Mouse (Mus musculus) ES-Bruce4 (cell line): ENCODE data around the gene Def6.

ENCODE experiments used
- CTCF ChIP-seq: IDR thresholded peaks from one replicate; pipeline ENCODE4 v1.8.1; 2011; ENCODE audit warnings: low read depth, low read length
- EP300 ChIP-seq: IDR thresholded peaks from 2 replicates; pipeline ENCODE4 v1.6.1; 2011; ENCODE audit warnings: low read depth, low read length; ENCODE audit not compliant: insufficient read depth

DNA sequence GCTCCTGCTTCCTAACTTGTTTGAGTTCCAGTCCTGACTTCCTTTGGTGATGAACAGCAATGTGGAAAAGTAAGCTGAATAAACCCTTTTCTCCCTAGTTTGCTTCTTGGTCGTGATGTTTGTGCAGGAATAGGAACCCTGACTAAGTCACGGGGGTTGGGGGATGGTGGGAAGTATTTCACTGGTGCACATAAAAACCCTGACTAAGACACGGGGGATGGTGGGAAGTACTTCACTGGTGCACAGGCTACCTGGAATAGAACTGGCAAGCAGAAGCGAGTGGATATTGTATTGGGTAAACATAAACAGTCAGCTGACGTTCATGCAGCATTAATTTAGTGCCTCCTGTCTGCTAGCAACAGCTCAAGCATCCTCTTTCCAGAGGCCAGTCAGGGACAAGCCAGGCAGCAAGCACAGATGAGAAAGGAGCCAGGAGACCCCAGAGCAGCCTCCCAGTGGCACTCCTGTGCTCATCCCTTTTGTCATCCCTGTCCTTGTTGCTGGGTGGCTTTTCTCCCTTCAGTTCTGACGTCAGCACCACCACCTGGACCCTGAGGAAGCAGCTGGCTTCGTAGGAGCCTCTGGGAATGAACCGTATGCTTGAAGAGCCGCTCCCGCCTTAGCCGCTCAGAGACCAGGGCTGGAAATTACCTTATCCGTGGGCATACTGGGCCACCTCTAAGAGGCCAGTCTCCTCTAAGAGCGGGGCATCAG is 55.8 kb downstream of the Def6 start:
- no peak for TF ChIP-seq EP300
- TF ChIP-seq CTCF = no peak
